Mouse (Mus musculus) spleen, adult 2 months (tissue): ENCODE data around the gene Cnga4.
"Not testable (repeated sequence)": the region's sequence is repeated elsewhere in the genome, so short reads cannot be mapped to it uniquely, and the experiment has no call there.

Experiments
- CTCF ChIP-seq: fragments of 200-500 bp; IDR thresholded peaks from 2 replicates; pipeline ENCODE4 v1.5.1; 2011; ENCODE audit warnings: mild to moderate bottlenecking, inconsistent platforms; ENCODE audit not compliant: insufficient read depth, insufficient read length, insufficient replicate concordance; ENCODE audit errors: extremely low read depth
- POLR2A ChIP-seq: fragments of 200-500 bp; IDR thresholded peaks from 2 replicates; pipeline ENCODE4 v1.6.1; 2011; ENCODE audit warnings: low read depth, low read length, inconsistent platforms

DNA sequence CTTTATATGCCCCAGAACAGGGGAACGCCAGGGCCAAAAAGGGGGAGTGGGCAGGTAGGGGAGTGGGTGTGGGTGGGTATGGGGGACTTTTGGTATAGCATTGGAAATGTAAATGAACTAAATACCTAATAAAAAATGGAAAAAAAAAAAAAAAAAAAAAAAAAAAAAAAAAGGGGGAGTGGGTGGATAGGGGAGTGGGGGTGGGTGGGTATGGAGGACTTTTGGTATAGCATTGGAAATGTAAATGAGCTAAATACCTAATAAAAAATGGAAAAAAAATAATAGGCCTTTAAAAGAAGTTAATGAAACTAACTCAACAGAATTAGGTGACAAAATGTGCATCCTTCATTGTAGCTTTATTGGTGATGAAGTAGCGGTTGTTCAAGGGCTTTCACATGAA, 47.9 kb upstream of the Cnga4 start:
- TF ChIP-seq POLR2A, CTCF: not testable (repeated sequence)
